Mouse (Mus musculus) embryonic fibroblast, embryonic 13.5 days (primary cell): ENCODE data around the gene Extl1.

Source experiments
- CTCF ChIP-seq: IDR thresholded peaks from 2 replicates; pipeline ENCODE4 v1.5.1; 2011; ENCODE audit warnings: mild to moderate bottlenecking, control low read depth, low read length, moderate library complexity, borderline replicate concordance; ENCODE audit not compliant: insufficient read depth
- POLR2A ChIP-seq: IDR thresholded peaks from 2 replicates; pipeline ENCODE4 v1.6.1; 2011; ENCODE audit warnings: low read depth, mild to moderate bottlenecking, control low read depth, low read length, moderate library complexity

DNA sequence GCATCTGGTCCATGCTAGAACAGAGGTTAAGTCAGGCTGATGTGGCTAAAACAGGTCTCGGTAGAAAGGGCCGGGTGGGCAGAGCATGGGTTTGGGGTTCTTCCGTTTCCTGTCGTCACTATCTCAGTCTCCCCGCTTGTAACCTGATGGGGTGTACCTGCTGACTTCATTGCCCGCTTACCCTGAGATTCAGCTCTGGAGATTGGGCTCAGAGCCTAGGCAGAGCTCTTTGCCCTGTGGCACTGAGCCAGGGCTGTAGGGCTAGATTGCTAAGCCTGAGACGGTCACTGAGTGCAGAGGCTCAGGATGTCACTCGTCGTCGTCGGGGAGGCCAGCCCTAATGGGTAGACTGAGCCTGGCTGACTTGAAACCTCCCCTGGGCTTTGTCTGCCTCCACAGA is 35.6 kb downstream of the Extl1 start:
- TF ChIP-seq POLR2A (no peak), CTCF (no peak)
